Mouse (Mus musculus) embryo, embryonic 11 days (tissue): ENCODE measurements at regions not wholly inside any gene's neighbourhood (a gene's known extent, or its start where the extent isn't known, plus 50 kb on each side); places are given as distances from the start of the nearest gene placed in this dataset.
"Not testable (repeated sequence)": the region's sequence is repeated elsewhere in the genome, so short reads cannot be mapped to it uniquely, and the experiment has no call there.

ENCODE experiments used
- DNase-seq: peaks from one replicate; pipeline ENCODE4 v3.0.0-alpha.2; 2015

GRCm38 (mm10) chr1:113932492-113932891 is 1752.1 kb upstream of the Cntnap5a start:
- DNase-seq = no peak

GRCm38 (mm10) chr1:113958016-113958751 is 1726.4 kb upstream of the Cntnap5a start:
- DNase-seq = no peak

- not testable (repeated sequence) for DNase-seq
Observed at GRCm38 (mm10) chr1:113959267-113959666, 1725.3 kb upstream of the Cntnap5a start.

- not testable (repeated sequence) for DNase-seq
Observed at GRCm38 (mm10) chr1:113963931-113964330, 1720.6 kb upstream of the Cntnap5a start.

- DNase-seq = no peak
Observed at GRCm38 (mm10) chr1:113964431-113964830, 1720.1 kb upstream of the Cntnap5a start.

- DNase-seq = no peak
Observed at GRCm38 (mm10) chr1:113970617-113971016, 1713.9 kb upstream of the Cntnap5a start.

- DNase-seq = no peak
Observed at GRCm38 (mm10) chr1:113980111-113980510, 1704.4 kb upstream of the Cntnap5a start.

GRCm38 (mm10) chr1:113989676-113990296 is 1694.8 kb upstream of the Cntnap5a start:
- no peak for DNase-seq

GRCm38 (mm10) chr1:113992488-113992887 is 1692.1 kb upstream of the Cntnap5a start:
- DNase-seq = no peak

GRCm38 (mm10) chr1:114037877-114038276 is 1646.7 kb upstream of the Cntnap5a start:
- DNase-seq = peak; percentile 0

- DNase-seq = peak; percentile 11
Observed at GRCm38 (mm10) chr1:114039383-114039782, 1645.2 kb upstream of the Cntnap5a start.

- DNase-seq = no peak
Observed at GRCm38 (mm10) chr1:114063097-114063496, 1621.5 kb upstream of the Cntnap5a start.

- DNase-seq = no peak
Observed at GRCm38 (mm10) chr1:114074506-114074905, 1610.0 kb upstream of the Cntnap5a start.
